Mouse (Mus musculus) olfactory bulb, adult 2 months (tissue): ENCODE measurements around the gene E2f4. TPM values are rescaled to one million over a fixed set of nuclear protein-coding genes. Genes with fewer than 3 reads are reported as not detected.
"Not testable (repeated sequence)": the region's sequence is repeated elsewhere in the genome, so short reads cannot be mapped to it uniquely, and the experiment has no call there.

Experiments
- H3K27ac ChIP-seq: fragments of 200-500 bp; 2 replicates; pipeline ENCODE4 v1.5.1; 2012; ENCODE audit warnings: low read depth, low read length; ENCODE audit not compliant: insufficient read depth
- H3K4me1 ChIP-seq: fragments of 200-500 bp; 2 replicates; pipeline ENCODE4 v1.6.1; 2012; ENCODE audit warnings: low read length; ENCODE audit not compliant: control insufficient read depth, insufficient read depth
- H3K4me3 ChIP-seq: fragments of 200-500 bp; 2 replicates; pipeline ENCODE4 v1.5.1; 2012; ENCODE audit warnings: mild to moderate bottlenecking, low read depth, low read length, moderate library complexity; ENCODE audit not compliant: insufficient read depth
- CTCF ChIP-seq: fragments of 200-500 bp; IDR thresholded peaks from 2 replicates; pipeline ENCODE4 v1.5.1; 2012; ENCODE audit warnings: low read depth, mild to moderate bottlenecking, low read length, moderate library complexity; ENCODE audit not compliant: insufficient read depth
- POLR2A ChIP-seq: fragments of 200-500 bp; IDR thresholded peaks from 2 replicates; pipeline ENCODE4 v1.6.1; 2012; ENCODE audit warnings: mild to moderate bottlenecking, low read depth, low read length, moderate library complexity; ENCODE audit not compliant: insufficient read depth
- WGBS: fragments of 180-500 bp; shearing (Covaris S2); methylation state at CpG from one replicate; pipeline ENCODE4 v1.1.7; 2018; 5-methylcytosine and 5-hydroxymethylcytosine counted together
- polyA plus RNA-seq: library from polyadenylated mRNA; stranded (reverse); fragments of >200 nt; gene quantifications from 2 replicates; pipeline ENCODE4 v1.2.4, GENCODE M21; 2012; ENCODE audit warnings: low replicate concordance; ENCODE audit not compliant: missing spikeins, insufficient read depth, insufficient read length

Gene E2f4
- polyA plus RNA-seq, 1 experiment: not detected

DNA sequence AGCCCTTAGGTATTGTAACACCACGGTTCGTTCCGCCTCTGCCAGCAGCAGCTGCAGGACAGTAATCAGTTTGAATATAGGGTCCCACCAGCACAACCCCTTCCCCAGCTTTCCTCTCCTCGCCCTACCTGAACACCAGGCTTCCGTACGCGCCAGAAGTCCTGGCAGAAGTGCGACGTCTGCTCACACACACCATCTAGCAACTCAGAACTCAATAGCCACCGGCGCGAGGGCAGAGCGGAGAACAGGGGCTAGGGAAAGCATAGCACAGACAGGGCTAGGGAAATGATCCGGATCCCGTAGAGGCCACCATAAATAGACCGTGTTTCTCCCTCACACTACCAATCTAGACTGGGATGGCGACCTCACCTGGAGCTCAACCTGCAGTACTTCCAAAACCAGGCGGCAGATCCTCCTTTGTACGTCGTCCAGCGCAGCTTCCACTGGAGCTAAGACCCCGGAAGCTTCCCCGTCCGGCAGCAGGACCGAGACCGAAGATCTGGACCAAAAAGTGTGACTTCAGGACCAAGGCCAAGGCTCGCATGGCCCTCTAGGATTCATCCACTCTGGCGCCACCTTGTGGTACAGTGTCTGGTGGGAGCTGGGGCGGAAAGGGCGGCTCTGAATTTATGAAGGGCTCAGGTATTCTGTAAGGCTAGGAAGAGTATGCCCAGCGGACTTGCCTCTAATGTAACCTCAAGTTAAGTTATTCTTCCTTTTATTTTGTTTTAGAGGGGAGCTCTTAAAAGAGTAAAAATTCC lies 6.7 kb upstream of the E2f4 start:
- H3K27ac ChIP-seq: no peak overlapping the region
- WGBS: 12% methylated on average over 31 of the region's 31 CpGs
- no peak for TF ChIP-seq POLR2A
- TF ChIP-seq CTCF: peak; percentile 69
- peak overlapping the region; percentile 73; the same call in 1 of the 2 replicates for H3K4me3 ChIP-seq
- H3K4me1 ChIP-seq: peaks cover 22% of the 10 kb centered on the region

DNA sequence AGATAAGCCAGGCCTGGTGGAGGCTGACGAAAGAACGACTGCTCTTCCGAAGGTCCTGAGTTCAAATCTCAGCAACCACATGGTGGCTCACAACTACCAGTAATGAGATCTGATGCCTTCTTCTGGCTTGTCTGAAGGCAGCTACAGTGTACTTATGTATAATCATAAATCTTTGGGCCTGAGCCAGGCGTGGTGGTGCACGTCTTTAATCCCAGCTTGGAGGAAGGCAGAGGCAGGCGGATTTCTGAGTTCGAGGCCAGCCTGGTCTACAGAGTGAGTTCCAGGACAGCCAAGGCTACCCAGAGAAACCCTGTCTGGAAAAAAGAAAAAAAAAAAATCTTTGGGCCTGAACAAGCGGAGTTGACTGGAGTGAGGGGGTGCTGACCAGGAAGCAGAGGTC lies 6.1 kb upstream of the E2f4 start:
- H3K4me3 ChIP-seq, H3K27ac ChIP-seq: not testable (repeated sequence)
- peaks cover 22% of the 10 kb centered on the region for H3K4me1 ChIP-seq
- 90% methylated on average over 8 of the region's 8 CpGs for WGBS

DNA sequence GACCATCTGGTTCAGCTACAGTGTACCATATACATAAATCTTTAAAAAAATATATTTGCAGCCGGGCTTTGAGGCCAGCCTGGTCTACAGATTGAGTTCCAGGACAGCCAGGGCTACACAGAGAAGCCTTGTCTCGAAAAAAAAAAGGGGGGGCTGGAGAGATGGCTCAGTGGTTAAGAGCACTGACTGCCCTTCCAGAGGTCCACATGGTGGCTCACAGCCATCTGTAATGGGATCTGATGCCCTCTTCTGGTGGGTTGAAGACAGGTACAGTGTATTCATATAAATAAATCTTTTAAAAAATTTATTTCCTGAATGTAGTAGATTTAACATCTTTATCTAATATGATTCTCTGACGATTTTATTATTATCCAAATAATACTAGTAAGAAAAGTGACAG lies 5.7 kb upstream of the E2f4 start:
- H3K4me3 ChIP-seq, H3K27ac ChIP-seq: not testable (repeated sequence)
- whole genome bisulfite sequencing: 67% methylated on average over 3 of the region's 3 CpGs
- H3K4me1 ChIP-seq: peaks cover 19% of the 10 kb centered on the region

DNA sequence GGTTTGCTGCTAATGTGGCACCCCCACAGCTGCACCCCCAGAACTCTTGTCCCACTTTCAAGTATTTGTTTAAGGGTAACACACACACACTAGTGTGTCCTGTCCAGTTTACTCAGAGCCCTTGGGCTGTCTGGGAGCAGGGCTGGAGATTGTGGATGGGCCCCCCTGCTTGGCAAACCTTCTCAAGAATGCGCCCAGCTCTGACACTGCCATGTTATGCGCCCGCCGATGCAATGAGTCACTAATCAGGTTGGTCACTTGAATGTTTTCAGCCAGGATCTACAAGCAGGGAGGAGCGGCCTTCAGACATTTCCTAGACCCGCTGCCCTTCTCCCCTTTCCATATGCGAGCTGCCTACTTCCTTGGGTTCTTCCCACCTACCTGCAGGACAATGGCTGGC lies 5.0 kb upstream of the E2f4 start:
- TF ChIP-seq POLR2A: no peak
- no peak for TF ChIP-seq CTCF
- peaks cover 19% of the 10 kb centered on the region for H3K4me1 ChIP-seq
- WGBS: 87% methylated on average over 7 of the region's 7 CpGs
- H3K27ac ChIP-seq: no peak overlapping the region
- H3K4me3 ChIP-seq: no peak overlapping the region

DNA sequence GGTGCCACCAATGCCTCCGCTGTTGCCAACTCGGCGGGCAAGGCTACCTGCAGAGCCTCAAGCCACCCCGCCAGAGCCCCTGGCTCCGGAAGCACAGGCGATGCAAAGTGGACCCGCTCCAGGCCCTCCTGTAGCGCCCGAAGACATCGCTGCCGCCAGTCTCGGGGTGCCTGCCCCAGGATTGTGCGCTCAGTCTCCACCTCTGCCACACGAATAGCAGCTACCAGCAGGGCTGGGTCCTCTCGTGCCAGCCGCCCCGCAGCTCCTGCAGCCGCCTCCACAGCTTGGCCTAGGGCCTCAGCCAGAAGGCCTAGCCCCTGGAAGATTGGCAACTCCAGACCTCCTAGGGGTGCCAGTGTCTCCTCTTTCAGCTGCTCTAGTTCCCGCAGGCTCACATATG lies 4.1 kb upstream of the E2f4 start:
- peaks cover 22% of the 10 kb centered on the region for H3K4me1 ChIP-seq
- 72% methylated on average over 19 of the region's 19 CpGs for WGBS
- no peak overlapping the region for H3K27ac ChIP-seq
- H3K4me3 ChIP-seq: no peak overlapping the region
- TF ChIP-seq CTCF (no peak), POLR2A (no peak)

DNA sequence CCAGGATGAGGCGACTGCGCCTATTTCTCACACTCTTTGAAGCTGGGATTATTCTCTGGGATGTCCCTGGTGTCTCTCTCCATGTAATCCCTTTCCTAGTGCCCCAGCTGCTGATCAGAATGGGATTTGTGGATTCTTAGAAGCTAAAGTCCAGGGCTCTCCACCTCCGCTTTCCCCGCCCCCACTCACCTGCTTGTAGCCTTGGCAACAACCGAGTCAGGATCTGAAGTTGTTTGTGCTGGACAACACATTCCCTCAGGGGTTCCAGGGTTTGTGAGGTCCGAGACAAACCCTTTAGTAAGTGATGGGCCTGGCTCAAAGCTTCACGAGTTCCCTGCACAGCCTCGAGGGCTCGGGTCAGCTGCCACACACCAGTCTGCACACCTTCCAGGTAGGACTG lies 2.7 kb upstream of the E2f4 start:
- WGBS: 75% methylated on average over 9 of the region's 9 CpGs
- no peak overlapping the region for H3K4me3 ChIP-seq
- H3K4me1 ChIP-seq: peaks cover 20% of the 10 kb centered on the region
- TF ChIP-seq POLR2A (no peak), CTCF (no peak)
- no peak overlapping the region for H3K27ac ChIP-seq

DNA sequence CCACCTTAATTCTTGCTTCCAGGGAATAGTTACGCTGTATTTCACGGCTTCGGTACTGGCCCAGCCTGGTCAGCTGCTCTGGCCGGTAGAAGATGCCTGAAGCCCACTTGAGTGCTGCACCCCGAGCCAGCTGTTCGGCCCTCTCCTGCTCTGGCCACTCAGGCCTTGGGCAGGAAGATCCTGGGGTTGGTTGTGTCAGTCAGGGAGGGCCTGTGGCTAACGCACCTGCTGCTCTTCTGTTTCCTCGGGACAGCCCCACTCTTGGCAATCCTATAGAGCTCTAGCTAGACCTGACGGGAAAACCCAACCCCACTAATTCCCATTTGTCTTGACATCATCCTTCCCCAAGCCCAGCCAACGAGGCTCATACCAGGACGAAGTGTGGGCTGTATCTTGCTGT lies 2.2 kb upstream of the E2f4 start:
- WGBS: 75% methylated on average over 11 of the region's 11 CpGs
- peaks cover 15% of the 10 kb centered on the region for H3K4me1 ChIP-seq
- no peak for TF ChIP-seq POLR2A
- no peak for TF ChIP-seq CTCF

DNA sequence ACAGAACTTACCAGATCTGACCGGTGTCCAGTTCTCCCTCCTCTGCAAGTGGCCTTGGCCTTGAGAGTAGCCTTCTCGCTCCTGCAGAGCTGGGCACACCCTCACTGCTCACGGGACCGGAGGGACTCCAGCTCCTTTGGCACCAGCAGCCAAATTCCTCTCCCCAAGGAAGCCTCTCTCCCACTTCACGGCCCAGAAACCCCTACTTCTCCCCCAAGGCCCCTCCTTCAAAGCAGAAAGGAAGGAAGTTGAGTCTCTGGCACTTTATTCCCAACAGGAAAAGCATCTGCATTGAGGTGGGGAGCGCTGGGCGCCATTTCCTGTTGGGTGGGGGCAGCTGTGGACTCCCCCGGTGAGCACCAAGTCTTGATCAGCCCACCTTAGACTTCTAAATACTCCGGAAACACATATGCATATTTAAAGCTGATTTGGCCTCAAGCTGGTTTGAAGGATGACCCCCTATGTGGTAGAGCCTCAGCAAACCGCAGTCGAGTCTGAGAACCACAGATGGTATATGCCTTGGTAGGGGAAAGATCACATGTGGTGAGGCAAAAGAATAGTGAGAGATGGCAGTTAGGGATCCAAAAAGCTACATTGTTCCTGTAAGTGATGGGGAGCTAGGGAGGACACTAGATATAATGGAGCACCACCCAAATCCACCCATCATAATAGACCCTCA lies 1.4 kb upstream of the E2f4 start, which contains the start of gene Exoc3l:
Gene Exoc3l (minus strand): TSS at position 207 of the 679 bp plus-strand sequence.
- 75% methylated on average over 11 of the region's 11 CpGs for WGBS
- TF ChIP-seq CTCF: no peak
- no peak for TF ChIP-seq POLR2A
- Histone ChIP-seq H3K4me1 (peaks cover 9% of the 10 kb centered on the region), H3K27ac (no peak within 1 kb of the TSS), H3K4me3 (no peak within 1 kb of the TSS)

More for the DNA sequence above, 2.2 kb upstream of the E2f4 start:
- Histone ChIP-seq H3K4me3 (no peak overlapping the region), H3K27ac (no peak overlapping the region)

DNA sequence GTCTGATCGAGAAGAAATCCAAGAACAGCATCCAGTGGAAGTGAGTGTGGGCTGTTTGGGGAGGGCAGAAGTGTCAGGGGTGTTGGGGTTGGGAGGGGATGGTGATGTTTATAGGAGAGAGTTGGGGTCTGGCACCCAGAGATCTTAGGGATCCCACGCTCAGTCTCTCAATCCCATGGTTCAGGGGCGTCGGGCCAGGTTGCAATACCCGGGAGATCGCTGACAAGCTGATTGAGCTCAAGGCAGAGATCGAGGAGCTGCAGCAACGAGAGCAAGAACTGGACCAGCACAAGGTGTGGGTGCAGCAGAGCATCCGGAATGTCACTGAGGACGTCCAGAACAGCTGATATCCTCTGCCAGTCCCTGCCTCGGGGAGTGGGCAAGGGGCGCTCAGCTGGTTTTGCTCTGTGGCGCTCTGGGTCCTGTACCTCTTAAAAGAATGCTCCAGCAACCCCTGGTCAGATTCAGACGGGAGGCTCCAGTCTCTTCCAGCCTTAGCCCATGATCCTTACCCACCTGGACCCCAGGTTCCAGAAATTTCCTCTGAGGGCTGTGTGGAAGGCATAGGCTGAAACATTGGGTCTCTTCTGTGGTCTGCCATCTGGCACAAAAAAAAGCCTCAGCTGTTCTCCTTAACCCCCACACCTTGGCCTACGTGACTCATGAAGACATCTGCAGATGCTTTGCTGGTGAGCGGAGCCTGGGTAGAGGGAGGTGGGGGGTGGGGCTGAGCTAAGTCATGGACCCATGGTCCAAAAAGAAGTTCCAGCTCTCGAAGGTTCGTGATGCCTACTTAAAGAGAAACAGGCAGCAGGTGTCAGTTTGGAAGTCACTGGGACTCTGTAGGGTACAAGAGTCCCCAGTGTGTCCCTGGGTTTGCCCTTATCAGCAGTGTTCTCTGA lies 1.1 kb downstream of the E2f4 start:
- WGBS: 44% methylated on average over 18 of the region's 18 CpGs
- Histone ChIP-seq H3K4me1 (peaks cover 11% of the 10 kb centered on the region), H3K4me3 (peak overlapping the region; percentile 85), H3K27ac (no peak overlapping the region)
- TF ChIP-seq CTCF (no peak), POLR2A (no peak)
